Mouse (Mus musculus) embryo, embryonic 9.5 days (tissue): Measurements from ENCODE around the gene Gm2016.
"Not testable (repeated sequence)": the region's sequence is repeated elsewhere in the genome, so short reads cannot be mapped to it uniquely, and the experiment has no call there.

Experiments
- DNase-seq: peaks from one replicate; pipeline ENCODE4 v3.0.0-alpha.2; 2017; ENCODE audit errors: extremely low spot score

The Gm2016 gene

GRCm38 (mm10) chr12:87873772-87874171 is at the start of gene Gm2016:
TSS of gene Gm2016 (plus strand) at chr12:87874072.
- DNase-seq = not testable (repeated sequence)

GRCm38 (mm10) chr12:87842239-87842638 is 31.6 kb upstream of the Gm2016 start, which contains the start of gene Gm2001:
TSS of gene Gm2001 (minus strand) at chr12:87842339.
- DNase-seq = not testable (repeated sequence)

- not testable (repeated sequence) for DNase-seq
Measured at GRCm38 (mm10) chr12:87850657-87851056, 23.2 kb upstream of the Gm2016 start.

- DNase-seq = not testable (repeated sequence)
Measured at GRCm38 (mm10) chr12:87856067-87856466, 17.8 kb upstream of the Gm2016 start.

GRCm38 (mm10) chr12:87861740-87862692 is 11.9 kb upstream of the Gm2016 start:
- not testable (repeated sequence) for DNase-seq

- not testable (repeated sequence) for DNase-seq
Measured at GRCm38 (mm10) chr12:87863638-87864037, 10.2 kb upstream of the Gm2016 start.

- not testable (repeated sequence) for DNase-seq
Measured at GRCm38 (mm10) chr12:87864048-87864447, 9.8 kb upstream of the Gm2016 start.

- DNase-seq = not testable (repeated sequence)
Measured at GRCm38 (mm10) chr12:87895070-87895469, 21.2 kb downstream of the Gm2016 start, which contains the start of gene Gm2022. TSS of gene Gm2022 (plus strand) at chr12:87895370.

- not testable (repeated sequence) for DNase-seq
Measured at GRCm38 (mm10) chr12:87919721-87920120, 45.8 kb downstream of the Gm2016 start, which contains the start of gene Gm2035. TSS of gene Gm2035 (minus strand) at chr12:87919857.
